Mouse (Mus musculus) ES-E14 (cell line): ENCODE data around the gene Ndufb10.

Experiments
- HCFC1 ChIP-seq: IDR thresholded peaks from 2 replicates; pipeline ENCODE4 v1.6.1; 2012; ENCODE audit warnings: low read length, inconsistent platforms, borderline replicate concordance; ENCODE audit not compliant: insufficient read depth
- MAFK ChIP-seq: IDR thresholded peaks from 2 replicates; pipeline ENCODE4 v1.6.1; 2014; ENCODE audit warnings: mild to moderate bottlenecking, low read depth, low read length, inconsistent platforms; ENCODE audit not compliant: insufficient read depth
- ZC3H11A ChIP-seq: IDR thresholded peaks from 2 replicates; pipeline ENCODE4 v1.6.1; 2012; ENCODE audit warnings: low read depth, mild to moderate bottlenecking, inconsistent platforms, low read length, borderline replicate concordance
- ZNF384 ChIP-seq: IDR thresholded peaks from 2 replicates; pipeline ENCODE4 v1.6.1; 2012; ENCODE audit warnings: low read depth, low read length, inconsistent platforms

DNA sequence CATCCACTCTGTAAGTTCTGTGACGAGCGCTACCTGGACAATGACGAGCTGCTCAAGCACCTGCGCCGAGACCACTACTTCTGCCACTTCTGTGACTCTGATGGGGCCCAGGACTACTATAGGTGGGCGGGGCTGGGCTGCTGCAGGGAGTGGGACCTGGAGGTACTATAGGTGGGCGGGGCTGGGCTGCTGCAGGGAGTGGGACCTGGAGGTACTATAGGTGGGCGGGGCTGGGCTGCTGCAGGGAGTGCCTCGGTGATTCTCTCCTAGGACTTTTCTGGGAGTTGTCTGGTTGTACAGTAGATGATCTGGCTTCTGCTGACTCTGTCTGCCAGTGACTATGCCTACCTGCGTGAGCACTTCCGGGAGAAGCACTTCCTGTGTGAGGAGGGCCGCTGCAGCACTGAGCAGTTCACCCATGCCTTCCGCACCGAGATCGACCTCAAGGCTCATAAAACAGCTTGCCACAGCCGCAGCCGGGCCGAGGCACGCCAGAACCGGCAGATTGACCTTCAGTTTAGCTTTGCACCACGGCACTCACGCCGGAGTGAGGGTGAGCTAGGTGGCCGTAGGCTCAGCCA is 46.7 kb downstream of the Ndufb10 start:
- no peak for TF ChIP-seq HCFC1
- no peak for TF ChIP-seq MAFK
- no peak for TF ChIP-seq ZC3H11A
- TF ChIP-seq ZNF384: no peak
